Mouse (Mus musculus) gastrocnemius, adult 18-20 months (tissue): ENCODE measurements around the gene H2-Eb2. TPM values are rescaled to one million over a fixed set of nuclear protein-coding genes. Genes with fewer than 3 reads are reported as not detected.

ENCODE experiments used
- DNase-seq: peaks from one replicate; pipeline ENCODE4 v3.0.0; 2021; ENCODE audit warnings: low spot score
- total RNA-seq, 2 experiments: library from RNA; stranded (reverse); gene quantifications; 2 replicates each; pipeline ENCODE4 v1.2.3; 2021

The H2-Eb2 gene
- total RNA-seq, 2 experiments from 2014 or later, result not detected

- DNase-seq, result no peak
Observed at GRCm38 (mm10) chr17:34354539-34354938, 29.1 kb downstream of the H2-Eb2 start, which contains the start of gene Btnl2. Gene Btnl2, plus strand, starts transcription at chr17:34354822.

GRCm38 (mm10) chr17:34354940-34355339 is 29.5 kb downstream of the H2-Eb2 start:
- DNase-seq, result no peak

GRCm38 (mm10) chr17:34362954-34363546 is 37.6 kb downstream of the H2-Eb2 start:
- no peak for DNase-seq

- no peak for DNase-seq
Observed at GRCm38 (mm10) chr17:34363676-34364310, 38.3 kb downstream of the H2-Eb2 start.

- no peak for DNase-seq
Observed at GRCm38 (mm10) chr17:34365031-34365430, 39.6 kb downstream of the H2-Eb2 start.

GRCm38 (mm10) chr17:34370563-34370962 is 45.1 kb downstream of the H2-Eb2 start:
- no peak for DNase-seq

GRCm38 (mm10) chr17:34373055-34373709 is 47.7 kb downstream of the H2-Eb2 start:
- DNase-seq, result no peak

GRCm38 (mm10) chr17:34376847-34377246 is 51.4 kb downstream of the H2-Eb2 start, which contains the start of gene Btnl1:
Gene Btnl1, plus strand, starts transcription at chr17:34377132.
- DNase-seq, result no peak

- no peak for DNase-seq
Observed at GRCm38 (mm10) chr17:34377450-34378209, 52.2 kb downstream of the H2-Eb2 start.

GRCm38 (mm10) chr17:34378716-34379115 is 53.3 kb downstream of the H2-Eb2 start:
- no peak for DNase-seq

- no peak for DNase-seq
Observed at GRCm38 (mm10) chr17:34379451-34379850, 54.0 kb downstream of the H2-Eb2 start.

GRCm38 (mm10) chr17:34381876-34382275 is 56.4 kb downstream of the H2-Eb2 start:
- DNase-seq, result no peak

- DNase-seq, result no peak
Observed at GRCm38 (mm10) chr17:34383212-34383611, 57.7 kb downstream of the H2-Eb2 start.

- DNase-seq, result no peak
Observed at GRCm38 (mm10) chr17:34384699-34385098, 59.2 kb downstream of the H2-Eb2 start.

- DNase-seq, result no peak
Observed at GRCm38 (mm10) chr17:34386656-34387055, 61.2 kb downstream of the H2-Eb2 start.

GRCm38 (mm10) chr17:34388513-34388912 is 63.0 kb downstream of the H2-Eb2 start:
- no peak for DNase-seq

Other genes starting within 250 kb of the H2-Eb2 start
- gene H2-Oa, start 233.3 kb upstream of the H2-Eb2 start, total RNA-seq, result not detected
- 1 to 10 TPM; 2.6 to 3.2 TPM for gene H2-DMa, start 206.1 kb upstream of the H2-Eb2 start, total RNA-seq
- 10 to 100 TPM; 71.6 to 77.3 TPM for gene Brd2, start 203.0 kb upstream of the H2-Eb2 start, total RNA-seq
- gene H2-DMb2, start 182.4 kb upstream of the H2-Eb2 start, total RNA-seq, result under 1 TPM; 0.17 to 0.53 TPM
- under 1 TPM; 0.16 to 0.78 TPM for gene H2-DMb1, start 172.6 kb upstream of the H2-Eb2 start, total RNA-seq
- gene Tap1, start 138.1 kb upstream of the H2-Eb2 start, total RNA-seq, result 1 to 10 TPM in 1 of 2 experiments, under 1 TPM in 1; 0.98 to 3.6 TPM
- 1 to 10 TPM in 1 of 2 experiments, under 1 TPM in 1; 0.73 to 3.8 TPM for gene Psmb9, start 137.9 kb upstream of the H2-Eb2 start, total RNA-seq
- gene Psmb8, start 127.9 kb upstream of the H2-Eb2 start, total RNA-seq, result 1 to 10 TPM; 3.2 to 6.7 TPM
- gene Tap2, start 122.1 kb upstream of the H2-Eb2 start, total RNA-seq, result 1 to 10 TPM; 4.1 to 6.6 TPM
- under 1 TPM; 0.14 to 0.33 TPM for gene H2-Ob, start 86.8 kb upstream of the H2-Eb2 start, total RNA-seq
- gene H2-Ab1, start 68.0 kb upstream of the H2-Eb2 start, total RNA-seq, result 1 to 10 TPM; 3.0 to 4.8 TPM
- 1 to 10 TPM; 3.7 to 5.9 TPM for gene H2-Aa, start 37.8 kb upstream of the H2-Eb2 start, total RNA-seq
- gene H2-Eb1, start 19.8 kb upstream of the H2-Eb2 start, total RNA-seq, result 1 to 10 TPM; 3.9 to 5.6 TPM
- under 1 TPM; 0.14 to 0.33 TPM for gene Btnl2, start 29.2 kb downstream of the H2-Eb2 start, total RNA-seq
- gene Btnl1, start 51.5 kb downstream of the H2-Eb2 start, total RNA-seq, result not detected
- not detected for gene BC051142, start 73.2 kb downstream of the H2-Eb2 start, total RNA-seq
- not detected for gene Btnl4, start 151.7 kb downstream of the H2-Eb2 start, total RNA-seq
- gene Btnl6, start 191.7 kb downstream of the H2-Eb2 start, total RNA-seq, result not detected
- gene Notch4, start 238.6 kb downstream of the H2-Eb2 start, total RNA-seq, result 1 to 10 TPM; 8.0 to 8.9 TPM